ENCODE assay signal across 9 mouse cellular contexts in genomic region chr11:85454305-85454682, GRCm38 (mm10).
"Had no signal": no experiment of that assay in that cellular context is flagged by ENCODE, and none has a peak within 500 bp of the region (broad histone marks: within the 10 kb centered on the region; RNA-seq: fewer than 3 reads in every experiment).

No protein-coding gene starts in this region.

- H3K9ac ChIP-seq: neural tube, embryonic 15.5 days; stomach, embryonic 15.5 days had no signal

- H3K27ac ChIP-seq: neural tube, embryonic 15.5 days; stomach, embryonic 15.5 days; stomach, postnatal 0 days had no signal

- H3K4me2 ChIP-seq: neural tube, embryonic 15.5 days; stomach, embryonic 15.5 days had no signal

- H3K9me3 ChIP-seq: neural tube, embryonic 15.5 days; stomach, embryonic 15.5 days had no signal

- H3K4me3 ChIP-seq: neural tube, embryonic 15.5 days; stomach, embryonic 15.5 days had no signal

- H3K36me3 ChIP-seq: neural tube, embryonic 15.5 days; stomach, embryonic 15.5 days had no signal

- H3K4me1 ChIP-seq: neural tube, embryonic 15.5 days; stomach, embryonic 15.5 days had no signal

- H3K27me3 ChIP-seq: neural tube, embryonic 15.5 days; stomach, embryonic 15.5 days had no signal

- DNase-seq: retina, postnatal 1 day; right cerebral cortex, adult 18-20 months; right cerebral cortex, postnatal 14 days; right cerebral cortex, postnatal 25 days; right cerebral cortex, postnatal 4 days; spleen, adult 18-20 months had no signal
